Mouse (Mus musculus) stomach, embryonic 15.5 days (tissue): Measurements from ENCODE around the gene Vkorc1l1. TPM values are rescaled to one million over a fixed set of nuclear protein-coding genes. Genes with fewer than 3 reads are reported as not detected.

Experiments used
- ATAC-seq: fragments of 200-750 bp; cut with Nextera tagmentation; 2 replicates; pipeline ENCODE4 v1.8.0; 2017; ENCODE audit warnings: low read depth, moderate number of reproducible peaks, moderate TSS enrichment; ENCODE audit not compliant: insufficient read depth, low FRiP score
- H3K27ac ChIP-seq: fragments of 300-500 bp; sonication (generic); 2 replicates; pipeline ENCODE4 v1.5.1; 2015; ENCODE audit warnings: mild to moderate bottlenecking, inconsistent platforms
- H3K27me3 ChIP-seq: fragments of 300-500 bp; sonication (generic); replicated peaks from 2 replicates; pipeline ENCODE4 v1.6.1; 2015; ENCODE audit warnings: inconsistent platforms
- H3K36me3 ChIP-seq: fragments of 300-500 bp; sonication (generic); 2 replicates; pipeline ENCODE4 v1.6.1; 2015; ENCODE audit warnings: inconsistent platforms
- H3K4me1 ChIP-seq: fragments of 300-500 bp; sonication (generic); 2 replicates; pipeline ENCODE4 v1.6.1; 2015; ENCODE audit warnings: inconsistent platforms
- H3K4me2 ChIP-seq: fragments of 300-500 bp; sonication (generic); 2 replicates; pipeline ENCODE4 v1.6.1; 2015; ENCODE audit warnings: mild to moderate bottlenecking, inconsistent platforms
- H3K4me3 ChIP-seq: fragments of 300-500 bp; sonication (generic); replicated peaks from 2 replicates; pipeline ENCODE4 v1.5.1; 2015; ENCODE audit warnings: inconsistent platforms
- H3K9ac ChIP-seq: fragments of 300-500 bp; sonication (generic); 2 replicates; pipeline ENCODE4 v1.6.1; 2015; ENCODE audit warnings: inconsistent platforms
- H3K9me3 ChIP-seq: fragments of 300-500 bp; sonication (generic); 2 replicates; pipeline ENCODE4 v1.6.1; 2016; ENCODE audit warnings: inconsistent platforms
- WGBS: fragments of 180-500 bp; shearing (Covaris S2); methylation state at CpG from one replicate; pipeline ENCODE4 v1.1.7; 2015; 5-methylcytosine and 5-hydroxymethylcytosine counted together
- polyA plus RNA-seq: library from polyadenylated mRNA; unstranded; fragments of >200 nt; fragmentation: Nextera tagmentation; extraction: Ambion mirVana; gene quantifications from 2 replicates; pipeline ENCODE4 v1.2.1, GENCODE M21; 2015

The Vkorc1l1 gene
- polyA plus RNA-seq, 1 experiment from 2014 or later: 24.5 TPM

DNA sequence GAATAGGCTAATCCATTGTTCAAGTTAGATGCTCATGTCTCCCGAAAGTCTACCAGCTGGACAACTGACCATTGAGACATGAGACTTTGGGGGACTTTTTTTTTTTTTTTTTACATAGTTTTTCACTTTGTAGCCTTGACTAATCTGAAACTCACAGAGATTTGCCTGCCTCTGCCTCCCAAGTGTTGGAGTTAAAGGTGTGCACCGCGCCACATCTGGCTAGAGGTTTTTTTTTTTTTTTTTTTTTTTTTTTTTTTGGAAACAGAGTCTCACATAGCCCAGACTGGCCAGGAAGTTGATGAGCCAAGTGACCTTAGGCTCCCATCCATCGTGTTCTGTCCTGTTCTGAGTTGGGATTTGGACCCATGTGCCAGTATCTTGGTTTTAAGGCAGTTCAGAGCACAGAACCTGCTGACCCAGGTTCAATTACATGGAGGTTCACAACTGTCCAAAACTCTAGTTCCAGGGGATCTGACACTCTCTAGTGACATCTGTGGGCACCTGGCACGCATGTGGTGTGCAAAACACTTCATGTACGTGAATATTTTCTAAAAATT, 66.3 kb downstream of the Vkorc1l1 start:
- peaks cover 3% of the 10 kb centered on the region; the same call in 1 of the 2 replicates for H3K4me1 ChIP-seq
- H3K9ac ChIP-seq: no peak overlapping the region
- no peaks in the 10 kb centered on the region for H3K9me3 ChIP-seq
- H3K4me3 ChIP-seq: no peak overlapping the region
- H3K4me2 ChIP-seq: no peak overlapping the region
- WGBS: 79% methylated on average over 6 of the region's 6 CpGs
- no peaks in the 10 kb centered on the region for H3K27me3 ChIP-seq
- no peak overlapping the region for H3K27ac ChIP-seq
- peaks cover 9% of the 10 kb centered on the region; the same call in 1 of the 2 replicates for H3K36me3 ChIP-seq
- ATAC-seq: no peak

DNA sequence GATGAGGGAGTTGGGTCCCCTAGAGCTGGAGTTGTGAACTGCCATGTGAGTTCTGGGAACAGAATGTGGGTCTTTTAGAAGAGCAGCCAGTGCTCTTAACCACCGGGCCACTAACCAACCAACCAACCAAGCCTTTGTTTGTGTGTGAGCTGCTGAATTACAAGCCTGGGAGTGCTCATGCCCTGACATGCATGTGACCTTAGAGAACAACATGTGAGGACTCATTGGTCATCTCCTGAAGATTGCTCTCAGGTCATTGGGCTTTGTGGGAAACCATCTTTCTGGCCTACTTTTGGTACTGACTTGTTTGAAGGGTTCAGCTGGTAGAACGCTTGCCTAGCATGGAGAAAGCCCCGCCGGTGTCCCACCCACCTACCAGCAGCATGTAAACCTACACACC, 68.0 kb downstream of the Vkorc1l1 start:
- Histone ChIP-seq H3K27ac (no peak overlapping the region), H3K4me1 (no peaks in the 10 kb centered on the region), H3K27me3 (no peaks in the 10 kb centered on the region), H3K9ac (no peak overlapping the region), H3K9me3 (no peaks in the 10 kb centered on the region), H3K4me2 (no peak overlapping the region), H3K36me3 (peaks cover 12% of the 10 kb centered on the region; the same call in 1 of the 2 replicates), H3K4me3 (no peak overlapping the region)
- no peak for ATAC-seq
- 92% methylated on average over 4 of the region's 4 CpGs for WGBS

- H3K9ac ChIP-seq: no peak overlapping the region
Observed at GRCm38 (mm10) chr5:130010961-130011360, 69.2 kb downstream of the Vkorc1l1 start.

GRCm38 (mm10) chr5:130015104-130015503, 73.3 kb downstream of the Vkorc1l1 start:
- no peaks in the 10 kb centered on the region for H3K9me3 ChIP-seq
- ATAC-seq: no peak
- H3K36me3 ChIP-seq: peaks cover 12% of the 10 kb centered on the region; the same call in 1 of the 2 replicates
- H3K27me3 ChIP-seq: no peaks in the 10 kb centered on the region
- no peaks in the 10 kb centered on the region for H3K4me1 ChIP-seq
- H3K9ac ChIP-seq: no peak overlapping the region
- H3K27ac ChIP-seq: no peak overlapping the region
- H3K4me2 ChIP-seq: no peak overlapping the region
- 96% methylated on average over 3 of the region's 3 CpGs for WGBS
- no peak overlapping the region for H3K4me3 ChIP-seq

More at GRCm38 (mm10) chr5:130010961-130011360, 69.2 kb downstream of the Vkorc1l1 start:
- no peaks in the 10 kb centered on the region for H3K9me3 ChIP-seq
- 92% methylated on average over 5 of the region's 5 CpGs for WGBS
- H3K4me3 ChIP-seq: no peak overlapping the region
- no peak overlapping the region for H3K4me2 ChIP-seq
- H3K36me3 ChIP-seq: peaks cover 12% of the 10 kb centered on the region; the same call in 1 of the 2 replicates
- no peaks in the 10 kb centered on the region for H3K27me3 ChIP-seq
- no peaks in the 10 kb centered on the region for H3K4me1 ChIP-seq
- H3K27ac ChIP-seq: no peak overlapping the region
- no peak for ATAC-seq

DNA sequence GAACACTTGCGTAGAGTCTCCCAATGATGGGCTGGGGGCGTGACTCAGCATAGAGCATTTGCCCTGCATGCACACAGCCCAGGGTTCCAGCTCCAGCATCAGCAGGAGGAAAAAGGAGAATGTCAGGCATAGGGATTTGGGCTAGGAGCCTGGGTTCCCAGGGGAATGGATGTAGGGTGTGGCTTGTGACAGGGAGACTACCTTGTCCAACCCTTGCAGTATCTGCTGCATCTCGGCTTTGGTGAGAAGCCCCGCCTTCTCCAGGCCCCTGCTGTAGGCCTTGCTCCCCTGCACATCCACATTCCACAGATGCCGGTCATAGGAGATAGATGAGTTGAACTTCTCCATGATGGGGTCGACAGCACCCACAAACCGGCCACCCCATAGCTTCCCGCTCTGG, 77.7 kb downstream of the Vkorc1l1 start:
- no peaks in the 10 kb centered on the region for H3K27me3 ChIP-seq
- H3K4me2 ChIP-seq: no peak overlapping the region
- peaks cover 6% of the 10 kb centered on the region; the same call in 1 of the 2 replicates for H3K4me1 ChIP-seq
- no peak overlapping the region for H3K27ac ChIP-seq
- ATAC-seq: no peak
- 0 out of 2 replicates have a peak, but pooled peaks cover 3% of the 10 kb centered on the region for H3K36me3 ChIP-seq
- no peak overlapping the region for H3K4me3 ChIP-seq
- no peak overlapping the region for H3K9ac ChIP-seq
- 47% methylated on average over 8 of the region's 8 CpGs for WGBS
- H3K9me3 ChIP-seq: no peaks in the 10 kb centered on the region

- H3K9me3 ChIP-seq: no peaks in the 10 kb centered on the region
- no peak overlapping the region for H3K4me3 ChIP-seq
- no peak for ATAC-seq
- no peaks in the 10 kb centered on the region for H3K36me3 ChIP-seq
- H3K4me2 ChIP-seq: no peak overlapping the region
- H3K27me3 ChIP-seq: no peaks in the 10 kb centered on the region
- H3K9ac ChIP-seq: no peak overlapping the region
- peaks cover 9% of the 10 kb centered on the region; the same call in 1 of the 2 replicates for H3K4me1 ChIP-seq
- WGBS: 66% methylated on average over 5 of the region's 5 CpGs
- no peak overlapping the region for H3K27ac ChIP-seq
Observed at GRCm38 (mm10) chr5:130021361-130021966, 79.7 kb downstream of the Vkorc1l1 start.

DNA sequence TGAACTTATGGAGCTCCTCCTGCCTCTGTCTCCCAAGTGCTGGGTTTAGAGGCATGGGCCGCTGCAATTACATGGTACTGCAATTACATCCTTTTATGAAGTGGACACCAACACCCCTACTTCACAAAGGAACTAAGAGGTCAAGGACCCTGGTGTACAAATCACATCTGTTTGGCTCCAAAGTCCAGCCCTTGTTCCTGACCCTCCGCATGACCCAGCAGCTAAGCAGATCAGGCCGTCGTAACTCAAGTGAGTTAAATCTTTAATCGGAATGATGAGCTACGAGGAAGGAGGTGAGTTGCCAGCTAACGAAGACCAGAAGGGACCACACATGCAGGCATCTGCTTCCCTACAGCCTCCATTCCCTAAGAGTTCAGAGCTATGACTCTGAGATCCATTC, 80.6 kb downstream of the Vkorc1l1 start:
- H3K9me3 ChIP-seq: no peaks in the 10 kb centered on the region
- H3K36me3 ChIP-seq: no peaks in the 10 kb centered on the region
- H3K4me2 ChIP-seq: no peak overlapping the region
- H3K4me3 ChIP-seq: no peak overlapping the region
- H3K27me3 ChIP-seq: no peaks in the 10 kb centered on the region
- 77% methylated on average over 7 of the region's 7 CpGs for WGBS
- no peak overlapping the region for H3K27ac ChIP-seq
- no peak overlapping the region for H3K9ac ChIP-seq
- H3K4me1 ChIP-seq: peaks cover 9% of the 10 kb centered on the region; the same call in 1 of the 2 replicates
- ATAC-seq: no peak

DNA sequence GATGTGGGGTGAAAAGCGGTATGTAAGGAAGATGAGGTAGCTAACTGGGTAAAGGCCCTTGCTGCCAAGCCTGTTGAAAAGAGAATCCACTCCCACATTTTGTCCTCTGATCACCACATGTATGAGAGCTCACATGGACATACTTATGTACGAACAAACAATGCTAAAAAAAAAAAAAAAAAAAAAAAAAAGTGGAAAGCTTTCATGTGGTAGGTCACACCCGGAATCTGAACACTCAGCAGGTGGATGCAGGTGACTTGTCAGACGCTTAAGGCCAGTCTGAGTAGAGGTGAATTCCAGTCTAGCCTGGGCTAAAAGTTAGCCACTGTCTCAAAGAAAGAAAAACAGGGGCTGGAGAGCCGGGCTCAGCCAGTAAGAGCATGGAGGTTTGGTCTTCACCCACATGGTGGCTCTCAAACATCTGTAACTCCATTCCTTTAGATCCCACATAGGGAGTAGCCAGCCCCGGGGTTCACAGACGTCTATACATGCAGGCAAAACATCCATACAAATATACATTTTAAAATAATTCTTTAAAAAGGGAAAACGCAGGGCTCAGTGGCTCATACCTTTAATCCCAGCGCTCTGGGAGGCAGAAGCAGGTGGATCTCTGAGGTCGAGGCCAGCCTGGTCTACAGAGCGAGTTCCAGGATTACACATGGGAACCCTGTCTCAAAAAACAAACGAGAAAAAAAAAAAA, 81.4 kb downstream of the Vkorc1l1 start:
- 38% methylated on average over 12 of the region's 12 CpGs for WGBS
- Histone ChIP-seq H3K9me3 (no peaks in the 10 kb centered on the region), H3K27ac (no peak overlapping the region), H3K4me1 (peaks cover 9% of the 10 kb centered on the region; the same call in 1 of the 2 replicates), H3K9ac (no peak overlapping the region), H3K27me3 (no peaks in the 10 kb centered on the region), H3K4me2 (peak overlapping the region; percentile 93), H3K36me3 (no peaks in the 10 kb centered on the region), H3K4me3 (peak overlapping the region; percentile 65)
- no peak for ATAC-seq

DNA sequence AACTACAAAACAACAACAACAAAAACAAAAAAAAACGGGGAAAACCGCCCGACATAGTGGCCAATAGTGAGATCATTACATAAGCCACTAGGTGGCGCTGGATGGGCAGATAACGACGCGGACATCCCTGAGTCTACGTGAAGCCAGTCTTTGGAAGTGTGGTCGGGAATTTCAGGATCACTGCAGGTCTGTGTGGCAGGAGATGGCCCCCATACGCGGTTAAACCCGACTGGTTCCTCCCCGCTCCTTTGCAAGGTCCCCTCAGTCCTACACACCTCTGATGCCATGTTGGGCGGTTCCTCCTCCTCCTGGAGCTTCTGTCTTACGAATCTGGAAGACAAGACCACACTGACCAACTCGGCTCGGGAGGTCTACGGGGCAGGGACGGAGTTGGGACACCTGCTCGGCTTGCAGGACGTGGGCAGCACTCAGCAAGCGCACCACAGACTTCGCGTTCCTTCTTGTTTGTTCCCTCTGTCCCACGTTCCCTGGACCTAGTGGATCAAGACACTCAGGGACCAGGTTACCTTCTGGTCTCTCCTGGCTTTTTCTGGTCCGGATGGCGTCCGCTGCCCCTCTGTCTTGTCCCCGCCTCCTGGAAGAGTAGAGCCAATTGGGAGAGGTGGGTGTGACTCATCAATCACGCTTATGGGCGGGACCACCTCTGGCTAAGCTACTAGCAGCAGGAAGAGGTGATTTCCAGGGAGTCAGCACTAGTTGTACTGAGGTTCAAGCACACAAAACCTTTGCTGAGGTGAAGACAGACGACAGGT, 82.2 kb downstream of the Vkorc1l1 start:
- ATAC-seq: peak; percentile 95
- H3K4me2 ChIP-seq: peak overlapping the region; percentile 93
- H3K9me3 ChIP-seq: no peaks in the 10 kb centered on the region
- H3K4me3 ChIP-seq: peak overlapping the region; percentile 65
- H3K27me3 ChIP-seq: no peaks in the 10 kb centered on the region
- H3K4me1 ChIP-seq: peaks cover 9% of the 10 kb centered on the region; the same call in 1 of the 2 replicates
- H3K9ac ChIP-seq: peak overlapping the region; percentile 37; the same call in 1 of the 2 replicates
- WGBS: under 1% methylated on average over 32 of the region's 32 CpGs
- peak overlapping the region; percentile 81 for H3K27ac ChIP-seq
- no peaks in the 10 kb centered on the region for H3K36me3 ChIP-seq

GRCm38 (mm10) chr5:130027134-130027533, 85.4 kb downstream of the Vkorc1l1 start:
- H3K9me3 ChIP-seq: no peaks in the 10 kb centered on the region
- no peak overlapping the region for H3K4me3 ChIP-seq
- no peak overlapping the region for H3K4me2 ChIP-seq
- no peak overlapping the region for H3K9ac ChIP-seq
- 69% methylated on average over 5 of the region's 5 CpGs for WGBS
- ATAC-seq: no peak
- H3K27ac ChIP-seq: no peak overlapping the region
- peaks cover 11% of the 10 kb centered on the region; the same call in 1 of the 2 replicates for H3K4me1 ChIP-seq
- H3K27me3 ChIP-seq: no peaks in the 10 kb centered on the region
- no peaks in the 10 kb centered on the region for H3K36me3 ChIP-seq

DNA sequence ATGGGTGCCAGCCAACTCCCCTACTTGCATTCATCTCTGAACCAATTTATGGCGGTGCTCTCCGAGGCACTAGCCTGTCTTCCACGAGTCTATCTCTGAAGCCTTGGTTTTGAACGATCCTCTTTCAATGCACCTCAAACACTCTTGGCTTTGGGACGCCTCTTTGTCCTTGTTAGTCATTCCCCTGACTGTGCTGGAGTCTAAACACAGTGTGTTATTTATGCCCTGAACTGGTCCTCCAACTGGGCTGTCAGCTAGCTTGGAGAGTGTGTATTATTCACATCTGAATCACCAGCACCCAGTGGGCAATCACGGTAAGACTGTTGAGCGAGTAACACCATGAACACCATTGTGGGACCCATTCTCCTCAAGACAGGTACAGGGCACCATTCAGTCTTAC, 85.9 kb downstream of the Vkorc1l1 start:
- WGBS: 86% methylated on average over 7 of the region's 7 CpGs
- no peaks in the 10 kb centered on the region for H3K9me3 ChIP-seq
- no peak overlapping the region for H3K27ac ChIP-seq
- no peak overlapping the region for H3K4me3 ChIP-seq
- no peak overlapping the region for H3K4me2 ChIP-seq
- no peaks in the 10 kb centered on the region for H3K27me3 ChIP-seq
- H3K9ac ChIP-seq: no peak overlapping the region
- ATAC-seq: no peak
- H3K4me1 ChIP-seq: peaks cover 11% of the 10 kb centered on the region; the same call in 1 of the 2 replicates
- no peaks in the 10 kb centered on the region for H3K36me3 ChIP-seq
